Mouse (Mus musculus): ENCODE measurements at regions not wholly inside any gene's neighbourhood (a gene's known extent, or its start where the extent isn't known, plus 50 kb on each side); places are given as distances from the start of the nearest gene placed in this dataset.

DNA sequence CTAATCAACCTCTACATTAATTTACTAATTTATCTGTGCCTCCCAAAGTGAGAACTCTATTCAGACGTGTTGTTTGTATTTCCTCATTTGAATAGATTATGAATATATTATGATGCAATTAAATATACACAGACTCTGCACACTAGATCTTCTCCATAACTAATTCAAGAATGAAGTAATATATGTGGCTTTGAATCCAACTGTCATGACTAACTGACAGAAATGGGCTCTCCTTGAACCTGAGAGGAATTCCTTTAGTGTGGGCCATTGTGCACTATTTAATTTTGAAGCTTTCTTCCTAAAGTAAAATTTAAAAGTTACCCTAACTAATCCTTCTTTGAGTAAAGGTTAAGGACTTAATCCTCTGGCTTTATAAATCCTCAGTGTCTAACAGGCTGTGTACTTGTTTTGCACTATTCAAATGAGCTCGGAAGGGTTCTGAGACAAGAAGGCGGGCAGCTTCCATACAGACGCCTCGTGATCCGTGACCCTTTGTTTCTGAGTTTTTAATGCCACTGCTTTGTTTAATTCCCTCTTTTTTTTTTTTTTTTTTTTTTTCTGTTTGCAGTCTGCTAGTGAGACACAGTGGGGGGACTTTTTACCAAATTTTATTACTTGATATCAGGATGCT is 128.0 kb upstream of the Sox2 start:
- TF ChIP-seq POLR2A (IDR thresholded peaks at IDR 0.05; ENCODE audit: insufficient read depth, low read depth, low read length) (no peak), CTCF (IDR thresholded peaks at IDR 0.05; ENCODE audit: insufficient read depth, low read depth, low read length) (no peak)
